Mouse (Mus musculus): ENCODE data around the gene Olfr1383.
"Not testable (repeated sequence)": the region's sequence is repeated elsewhere in the genome, so short reads cannot be mapped to it uniquely, and the experiment has no call there.

The Olfr1383 gene

DNA sequence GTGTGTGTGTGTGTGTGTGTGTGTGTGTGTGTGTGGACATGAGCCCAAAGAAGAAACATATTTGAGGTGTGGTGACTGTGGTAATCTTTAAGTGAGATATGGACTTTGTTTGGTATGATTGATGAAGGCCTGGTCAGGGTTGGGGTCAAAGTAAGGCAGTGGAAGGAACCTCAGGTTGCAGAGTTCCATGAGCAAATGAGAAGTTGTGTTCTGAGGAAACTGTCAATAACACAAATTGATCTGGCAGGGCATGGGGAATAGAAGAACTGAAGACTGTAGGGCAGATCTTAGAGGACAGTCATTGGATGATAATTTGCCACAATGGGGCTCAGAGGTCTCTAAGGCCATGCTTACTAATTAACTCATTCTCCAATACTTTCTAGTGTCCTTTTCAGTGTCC, at the start of gene Olfr1383:
Olfr1383 (plus strand) TSS at position 301 of the 400 bp plus-strand sequence.
- no peak for DNase-seq (ENCODE audit: low read depth, low spot score)

DNA sequence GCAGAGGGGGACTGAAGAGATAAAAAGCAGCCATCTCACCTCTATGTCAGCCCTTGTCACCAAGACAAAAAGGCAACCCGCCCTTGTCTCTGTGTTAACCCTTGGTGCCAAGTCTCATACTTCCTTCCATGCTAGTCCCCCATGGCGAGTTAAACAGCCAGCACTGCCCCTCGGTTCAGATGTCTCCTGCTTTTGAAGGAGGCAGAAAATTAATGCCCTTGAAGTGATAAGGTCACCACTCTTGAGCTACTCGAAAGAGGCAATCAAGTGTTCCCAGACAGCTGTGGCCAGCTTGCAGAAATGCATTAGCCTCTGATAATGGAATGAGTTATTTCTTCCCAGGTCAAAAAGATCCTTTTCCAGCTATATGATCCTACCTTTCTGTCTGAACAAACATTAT, 33.5 kb upstream of the Olfr1383 start:
- DNase-seq (ENCODE audit: low read depth, low spot score), result no peak

DNA sequence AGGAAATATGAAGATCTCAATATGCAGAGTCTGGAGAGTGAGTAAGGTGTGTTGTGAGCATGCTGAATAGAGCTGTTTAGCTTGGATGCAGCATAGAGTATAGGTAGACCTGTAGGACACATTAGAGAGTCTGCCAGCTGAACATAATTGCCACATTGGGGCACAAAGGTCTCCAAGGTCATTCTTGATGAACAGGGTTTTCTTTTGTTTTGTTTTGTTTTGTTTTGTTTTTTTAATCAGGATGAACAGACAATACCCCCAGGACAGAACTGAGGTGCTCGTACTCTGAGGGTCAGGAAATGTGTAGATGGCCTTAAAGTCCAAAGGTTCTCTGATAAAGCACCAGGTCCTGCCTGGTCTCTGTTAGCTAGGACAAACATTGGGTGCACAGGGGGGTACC, 30.7 kb upstream of the Olfr1383 start, which contains the start of gene Olfr1385:
Olfr1385 (plus strand) TSS at position 301 of the 400 bp plus-strand sequence.
- not testable (repeated sequence) for DNase-seq (ENCODE audit: low read depth, low spot score)

DNA sequence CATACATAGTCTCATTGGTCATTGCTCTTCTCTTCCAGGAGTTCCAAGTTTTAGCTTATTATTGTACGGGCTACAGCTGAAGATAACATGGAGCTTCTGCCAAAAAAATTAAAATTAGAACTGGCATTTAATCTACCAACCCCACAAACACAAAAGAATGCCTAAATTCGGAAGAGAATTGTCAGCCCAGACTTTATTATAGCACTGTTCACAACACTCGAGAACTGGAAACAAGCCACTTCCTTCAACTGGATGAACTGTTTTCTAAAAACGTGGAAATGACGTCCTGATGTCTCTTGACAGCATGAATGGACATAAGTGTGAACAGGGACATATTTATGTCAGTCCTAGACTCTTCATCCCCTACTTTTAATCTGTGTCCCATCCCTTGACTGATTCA, 1.4 kb upstream of the Olfr1383 start:
- no peak for DNase-seq (ENCODE audit: low read depth, low spot score)

DNA sequence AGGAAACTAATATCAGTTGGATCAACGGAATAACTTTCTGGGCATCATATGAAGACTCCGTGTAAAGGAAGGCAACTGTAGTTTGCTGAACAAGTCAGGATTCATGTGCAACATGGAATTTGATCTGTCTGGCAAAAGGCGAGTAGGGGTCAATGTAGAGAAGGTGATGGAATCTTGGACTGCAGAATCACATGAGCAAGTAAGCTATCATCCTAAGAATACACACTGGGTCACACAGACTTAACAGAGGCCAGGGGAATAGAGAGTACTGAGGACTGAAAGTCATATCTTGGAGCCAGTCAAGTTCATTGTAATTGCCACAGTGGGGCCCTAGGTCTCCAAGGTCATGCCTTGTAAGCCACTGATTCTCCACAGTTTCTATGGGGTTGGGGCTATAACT, 8.5 kb downstream of the Olfr1383 start, which contains the start of gene Olfr1382:
Olfr1382 (plus strand) TSS at position 301 of the 400 bp plus-strand sequence.
- DNase-seq (ENCODE audit: low read depth, low spot score), result no peak

DNA sequence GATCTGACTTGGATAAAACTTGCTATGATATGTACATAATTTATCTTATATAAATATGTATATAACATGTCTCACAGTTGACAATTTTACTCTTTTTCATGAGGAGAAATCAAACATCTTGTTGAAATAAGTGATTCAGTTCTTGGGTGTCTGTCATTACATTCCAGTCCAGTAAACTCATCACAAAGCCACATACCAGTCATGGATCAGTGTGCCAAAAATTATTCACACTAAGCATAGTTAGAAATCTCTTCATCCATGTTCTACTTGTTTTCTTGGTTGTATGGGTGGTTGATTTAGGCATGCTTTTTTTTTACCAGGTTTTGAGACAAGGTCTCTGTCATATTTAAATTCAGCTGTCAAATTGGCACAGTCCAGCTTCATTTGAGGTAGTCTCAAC, 13.3 kb downstream of the Olfr1383 start:
- peak; percentile 68 for DNase-seq (ENCODE audit: low read depth, low spot score)

DNA sequence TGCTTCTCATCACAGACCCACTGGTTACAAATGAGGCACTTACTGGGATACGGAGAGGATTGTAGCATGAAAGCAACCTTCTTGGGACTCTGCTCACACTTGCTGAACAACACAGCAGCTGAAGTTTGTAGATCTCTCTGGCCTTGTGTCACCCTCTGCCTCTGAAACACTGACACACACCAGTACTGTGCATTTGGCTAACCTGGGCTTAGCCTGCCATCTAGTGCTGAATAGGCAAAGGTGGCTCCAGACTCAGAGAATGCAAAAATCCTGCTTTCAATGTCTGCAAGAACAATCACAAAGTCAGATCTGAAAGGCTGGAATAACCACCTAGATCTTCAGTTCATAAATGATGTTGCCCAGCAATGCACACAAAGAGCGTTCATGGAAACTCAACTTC, 17.2 kb downstream of the Olfr1383 start:
- peak; percentile 49 for DNase-seq (ENCODE audit: low read depth, low spot score)

DNA sequence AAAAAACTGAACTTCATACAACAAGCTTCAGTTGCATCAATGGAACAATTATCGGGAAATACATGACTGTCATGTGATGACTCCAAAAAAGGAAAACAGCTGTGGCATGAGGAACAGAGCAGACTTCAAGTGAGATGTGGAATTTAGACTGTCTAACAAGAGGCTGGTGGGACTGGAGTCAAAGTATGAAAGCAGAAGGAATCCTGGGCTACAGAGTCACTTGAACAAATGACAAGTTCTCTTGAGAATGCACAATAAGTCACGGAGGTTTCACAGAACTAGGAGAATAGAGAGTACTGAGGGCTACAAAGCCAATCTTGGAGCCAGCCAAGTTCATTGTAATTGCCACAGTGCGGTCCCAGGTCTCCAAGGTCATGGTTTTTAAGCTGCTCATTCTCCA, 23.7 kb downstream of the Olfr1383 start, which contains the start of gene Olfr1381:
Olfr1381 (plus strand) TSS at position 301 of the 400 bp plus-strand sequence.
- DNase-seq (ENCODE audit: low read depth, low spot score), result not testable (repeated sequence)

DNA sequence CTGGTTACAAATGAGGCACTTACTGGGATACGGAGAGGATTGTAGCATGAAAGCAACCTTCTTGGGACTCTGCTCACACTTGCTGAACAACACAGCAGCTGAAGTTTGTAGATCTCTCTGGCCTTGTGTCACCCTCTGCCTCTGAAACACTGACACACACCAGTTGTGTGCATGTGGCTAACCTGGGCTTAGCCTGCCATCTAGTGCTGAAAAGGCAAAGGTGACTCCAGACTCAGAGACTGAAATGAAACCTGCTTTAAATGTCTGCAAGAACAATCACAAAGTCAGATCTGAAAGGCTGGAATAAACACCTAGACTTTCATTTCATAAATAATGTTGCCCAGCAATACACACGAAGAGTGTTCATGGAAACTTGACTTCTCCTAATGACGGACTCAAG, 34.6 kb downstream of the Olfr1383 start:
- peak; percentile 37 for DNase-seq (ENCODE audit: low read depth, low spot score)

DNA sequence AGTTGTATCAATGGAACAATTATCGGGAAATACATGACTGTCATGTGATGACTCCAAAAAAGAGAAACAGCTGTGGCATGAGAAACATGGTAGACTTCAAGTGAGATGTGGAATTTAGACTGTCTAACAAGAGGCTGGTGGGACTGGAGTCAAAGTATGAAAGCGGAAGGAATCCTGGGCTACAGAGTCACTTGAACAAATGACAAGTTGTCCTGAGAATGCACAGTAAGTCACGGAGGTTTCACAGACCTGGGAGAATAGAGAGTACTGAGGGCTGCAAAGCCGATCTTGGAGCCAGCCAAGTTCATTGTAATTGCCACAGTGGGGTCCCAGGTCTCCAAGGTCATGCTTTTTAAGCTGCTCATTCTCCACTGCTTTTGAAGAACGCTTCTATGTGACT, 37.1 kb downstream of the Olfr1383 start, which contains the start of gene Olfr1380:
Olfr1380 (plus strand) TSS at position 301 of the 400 bp plus-strand sequence.
- not testable (repeated sequence) for DNase-seq (ENCODE audit: low read depth, low spot score)

DNA sequence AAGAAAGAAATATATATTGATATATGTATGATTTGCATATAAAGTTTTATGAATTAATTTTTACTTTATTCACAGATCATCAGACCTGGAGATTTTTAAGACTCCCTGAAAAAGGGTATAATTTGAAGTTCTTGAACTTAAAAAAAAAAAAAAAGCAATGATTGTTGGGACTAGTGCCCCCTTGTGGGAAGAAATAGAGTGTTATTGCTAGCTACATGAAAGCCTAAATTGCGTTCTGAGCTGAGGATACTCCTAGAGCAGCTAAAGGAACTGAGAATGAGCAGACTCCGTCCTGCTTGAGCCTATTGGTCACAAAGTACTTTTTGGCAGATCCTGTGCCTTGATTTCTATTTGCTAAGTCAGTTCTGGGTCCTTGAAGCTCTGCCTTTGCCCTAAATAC, 55.6 kb downstream of the Olfr1383 start:
- peak; percentile 51 for DNase-seq (ENCODE audit: low read depth, low spot score)

Measured in 3T3-L1 (cell line).